Mouse (Mus musculus) forebrain, embryonic 11.5 days (tissue): ENCODE measurements at regions not wholly inside any gene's neighbourhood (a gene's known extent, or its start where the extent isn't known, plus 50 kb on each side); places are given as distances from the start of the nearest gene placed in this dataset.
A peak's percentile ranks its signal among the peaks of the same experiment; 100 is the strongest.
"Not testable (repeated sequence)": the region's sequence is repeated elsewhere in the genome, so short reads cannot be mapped to it uniquely, and the experiment has no call there.

ENCODE experiments used
- ATAC-seq: fragments of 200-750 bp; cut with Nextera tagmentation; replicated peaks from 2 replicates; pipeline ENCODE4 v1.8.0; 2017; ENCODE audit warnings: moderate TSS enrichment; ENCODE audit not compliant: low FRiP score
- DNase-seq: peaks from one replicate; pipeline ENCODE4 v3.0.0-alpha.2; 2017; ENCODE audit warnings: low spot score
- H3K27ac ChIP-seq: fragments of 300-500 bp; sonication (generic); 2 replicates; pipeline ENCODE4 v1.5.1; 2014; ENCODE audit warnings: low read depth, low read length
- H3K27me3 ChIP-seq: fragments of 300-500 bp; sonication (generic); 2 replicates; pipeline ENCODE4 v1.6.1; 2014; ENCODE audit warnings: mild to moderate bottlenecking, low read length, mixed read lengths; ENCODE audit not compliant: control insufficient read depth, insufficient read depth
- H3K36me3 ChIP-seq: fragments of 300-500 bp; sonication (generic); 2 replicates; pipeline ENCODE4 v1.6.1; 2014; ENCODE audit warnings: mild to moderate bottlenecking, low read length, moderate library complexity, mixed read lengths; ENCODE audit not compliant: control insufficient read depth, insufficient read depth
- H3K4me1 ChIP-seq: fragments of 300-500 bp; sonication (generic); replicated peaks from 2 replicates; pipeline ENCODE4 v1.6.1; 2014; ENCODE audit warnings: low read length, mixed read lengths; ENCODE audit not compliant: control insufficient read depth, insufficient read depth
- H3K4me2 ChIP-seq: fragments of 300-500 bp; sonication (generic); 2 replicates; pipeline ENCODE4 v1.6.1; 2014; ENCODE audit warnings: low read depth, mild to moderate bottlenecking, low read length, moderate library complexity, mixed read lengths; ENCODE audit not compliant: severe bottlenecking
- H3K4me3 ChIP-seq: fragments of 300-500 bp; sonication (generic); 2 replicates; pipeline ENCODE4 v1.5.1; 2014; ENCODE audit warnings: low read depth, low read length
- H3K9ac ChIP-seq: fragments of 300-500 bp; sonication (generic); 2 replicates; pipeline ENCODE4 v1.6.1; 2014; ENCODE audit warnings: low read length
- H3K9me3 ChIP-seq: fragments of 300-500 bp; sonication (generic); 2 replicates; pipeline ENCODE4 v1.6.1; 2016; ENCODE audit warnings: low read length, mixed read lengths; ENCODE audit not compliant: control insufficient read depth
- WGBS: fragments of 180-500 bp; shearing (Covaris S2); extraction: QIAGEN DNeasy Blood & Tissue Kit; methylation state at CpG from one replicate; pipeline ENCODE4 v1.1.7; 2014; 5-methylcytosine and 5-hydroxymethylcytosine counted together

GRCm38 (mm10) chr5:59996698-59997097 is 1811.9 kb upstream of the G6pd2 start:
- ATAC-seq, result no peak
- peak; percentile 49 for DNase-seq

GRCm38 (mm10) chr5:60042603-60043175 is 1765.9 kb upstream of the G6pd2 start:
- DNase-seq, H3K9ac ChIP-seq, H3K4me1 ChIP-seq, H3K36me3 ChIP-seq, H3K27me3 ChIP-seq, H3K4me3 ChIP-seq, H3K27ac ChIP-seq, H3K4me2 ChIP-seq, H3K9me3 ChIP-seq: not testable (repeated sequence)
- ATAC-seq, result peak; percentile 100
- 98% methylated on average over 6 of the region's 7 CpGs for WGBS

More at GRCm38 (mm10) chr5:59996698-59997097, 1811.9 kb upstream of the G6pd2 start:
- H3K4me1 ChIP-seq, result no peaks in the 10 kb centered on the region
- no peaks in the 10 kb centered on the region for H3K36me3 ChIP-seq
- no peak overlapping the region for H3K27ac ChIP-seq
- 81% methylated on average over 3 of the region's 3 CpGs for WGBS
- no peak overlapping the region for H3K4me2 ChIP-seq
- no peaks in the 10 kb centered on the region for H3K9me3 ChIP-seq
- no peak overlapping the region for H3K4me3 ChIP-seq
- H3K9ac ChIP-seq, result no peak overlapping the region
- H3K27me3 ChIP-seq, result no peaks in the 10 kb centered on the region

- Histone ChIP-seq H3K4me3 (no peak overlapping the region), H3K27ac (no peak overlapping the region), H3K9ac (no peak overlapping the region), H3K36me3 (no peaks in the 10 kb centered on the region), H3K27me3 (no peaks in the 10 kb centered on the region), H3K4me2 (no peak overlapping the region), H3K4me1 (no peaks in the 10 kb centered on the region), H3K9me3 (no peaks in the 10 kb centered on the region)
- ATAC-seq (no peak), DNase-seq (no peak)
- WGBS, result 94% methylated on average over 3 of the region's 3 CpGs
These were observed 1759.6 kb upstream of the G6pd2 start for GRCm38 (mm10) chr5:60049053-60049452.

- peak; percentile 75; the same call in 1 of the 2 replicates for ATAC-seq
- Histone ChIP-seq H3K4me3 (no peak overlapping the region), H3K27me3 (no peaks in the 10 kb centered on the region), H3K36me3 (no peaks in the 10 kb centered on the region), H3K4me2 (no peak overlapping the region), H3K27ac (no peak overlapping the region), H3K9me3 (no peaks in the 10 kb centered on the region), H3K9ac (no peak overlapping the region), H3K4me1 (no peaks in the 10 kb centered on the region)
- no peak for DNase-seq
- 58% methylated on average over 6 of the region's 6 CpGs for WGBS
These were observed 1747.4 kb upstream of the G6pd2 start for GRCm38 (mm10) chr5:60061178-60061577.
